Mouse (Mus musculus): ENCODE data around the gene Siah1a.

Siah1a gene

GRCm38 (mm10) chr8:86744313-86745220, 1.2 kb downstream of the Siah1a start:
- DNase-seq (ENCODE audit: low spot score): no peak

- DNase-seq (ENCODE audit: low spot score): no peak
These were observed 3.0 kb downstream of the Siah1a start for GRCm38 (mm10) chr8:86742605-86743345.

GRCm38 (mm10) chr8:86741627-86742026, 4.1 kb downstream of the Siah1a start:
- no peak for DNase-seq (ENCODE audit: low spot score)

- no peak for DNase-seq (ENCODE audit: low spot score)
These were observed 4.8 kb downstream of the Siah1a start for GRCm38 (mm10) chr8:86740899-86741298.

GRCm38 (mm10) chr8:86735446-86736111, 10.2 kb downstream of the Siah1a start:
- no peak for DNase-seq (ENCODE audit: low spot score)

GRCm38 (mm10) chr8:86734954-86735353, 10.8 kb downstream of the Siah1a start:
- no peak for DNase-seq (ENCODE audit: low spot score)

GRCm38 (mm10) chr8:86734171-86734570, 11.6 kb downstream of the Siah1a start:
- no peak for DNase-seq (ENCODE audit: low spot score)

GRCm38 (mm10) chr8:86730860-86731259, 14.9 kb downstream of the Siah1a start:
- no peak for DNase-seq (ENCODE audit: low spot score)

GRCm38 (mm10) chr8:86730303-86730702, 15.4 kb downstream of the Siah1a start:
- no peak for DNase-seq (ENCODE audit: low spot score)

- DNase-seq (ENCODE audit: low spot score): no peak
These were observed 17.3 kb downstream of the Siah1a start for GRCm38 (mm10) chr8:86728224-86728950.

- DNase-seq (ENCODE audit: low spot score): no peak
These were observed 18.8 kb downstream of the Siah1a start for GRCm38 (mm10) chr8:86726959-86727358.

- no peak for DNase-seq (ENCODE audit: low spot score)
These were observed 24.2 kb downstream of the Siah1a start for GRCm38 (mm10) chr8:86721490-86721889.

- no peak for DNase-seq (ENCODE audit: low spot score)
These were observed 24.8 kb downstream of the Siah1a start for GRCm38 (mm10) chr8:86720756-86721459.

GRCm38 (mm10) chr8:86719368-86719767, 26.4 kb downstream of the Siah1a start:
- DNase-seq (ENCODE audit: low spot score): no peak

GRCm38 (mm10) chr8:86718332-86718994, 27.3 kb downstream of the Siah1a start:
- DNase-seq (ENCODE audit: low spot score): no peak

- DNase-seq (ENCODE audit: low spot score): no peak
These were observed 32.1 kb downstream of the Siah1a start for GRCm38 (mm10) chr8:86713407-86714188.

GRCm38 (mm10) chr8:86712594-86712993, 33.1 kb downstream of the Siah1a start:
- no peak for DNase-seq (ENCODE audit: low spot score)

GRCm38 (mm10) chr8:86707873-86708272, 37.9 kb downstream of the Siah1a start:
- DNase-seq (ENCODE audit: low spot score): peak; percentile 78

GRCm38 (mm10) chr8:86706756-86707155, 39.0 kb downstream of the Siah1a start:
- DNase-seq (ENCODE audit: low spot score): no peak

GRCm38 (mm10) chr8:86705317-86705716, 40.4 kb downstream of the Siah1a start:
- no peak for DNase-seq (ENCODE audit: low spot score)

Data from c-Kit-positive CD71-positive TER-119-positive erythroid progenitor cells, embryonic 14.5 days (primary cell).